Mouse (Mus musculus) MEL (cell line): ENCODE measurements around the gene Htr5b. TPM values are rescaled to one million over a fixed set of nuclear protein-coding genes. Genes with fewer than 3 reads are reported as not detected.

Experiments
- DNase-seq: peaks from one replicate; pipeline ENCODE4 v3.0.0; 2011; ENCODE audit warnings: low read depth, low spot score
- H3K27ac ChIP-seq: 2 replicates; pipeline ENCODE4 v1.5.1; 2012; ENCODE audit warnings: low read depth, mild to moderate bottlenecking, control low read depth, low read length, moderate library complexity; ENCODE audit not compliant: control insufficient read depth
- H3K27me3 ChIP-seq, 2 experiments: fragments of 150-350 bp in 1 of 2; sonication (generic) in 1 of 2; 2 replicates each; pipeline ENCODE4 v1.6.1; 2012; ENCODE audit warnings: low read length in 2 of 2, mild to moderate bottlenecking in 2 of 2, improper control_type of control experiment in 1 of 2, moderate library complexity in 1 of 2; ENCODE audit not compliant: insufficient read depth in 2 of 2, control insufficient read depth in 1 of 2
- H3K36me3 ChIP-seq, 2 experiments: 2 replicates each; pipeline ENCODE4 v1.6.1; 2012 to 2014; ENCODE audit warnings: low read length in 2 of 2, improper control_type of control experiment in 1 of 2, inconsistent platforms in 1 of 2, mild to moderate bottlenecking in 1 of 2; ENCODE audit not compliant: insufficient read depth in 2 of 2, control insufficient read depth in 1 of 2
- H3K4me1 ChIP-seq, 2 experiments: fragments of 150-350 bp in 1 of 2; sonication (generic) in 1 of 2; 2 replicates each; pipeline ENCODE4 v1.6.1; 2012; ENCODE audit warnings: low read length in 2 of 2, improper control_type of control experiment in 1 of 2, mild to moderate bottlenecking in 1 of 2; ENCODE audit not compliant: insufficient read depth in 2 of 2, control insufficient read depth in 1 of 2
- H3K4me3 ChIP-seq, 2 experiments: fragments of 150-350 bp in 1 of 2; sonication (generic) in 1 of 2; 2 replicates each; pipeline ENCODE4 v1.5.1; 2012; ENCODE audit warnings: low read depth in 2 of 2, low read length in 2 of 2, mild to moderate bottlenecking in 2 of 2, moderate library complexity in 2 of 2, control low read depth in 1 of 2, improper control_type of control experiment in 1 of 2; ENCODE audit not compliant: control insufficient read depth in 1 of 2, insufficient read depth in 1 of 2
- H3K79me2 ChIP-seq: 2 replicates; pipeline ENCODE4 v1.6.1; 2012; ENCODE audit warnings: mild to moderate bottlenecking, low read length, moderate library complexity; ENCODE audit not compliant: control insufficient read depth, poor library complexity, insufficient read depth
- H3K9ac ChIP-seq: 2 replicates; pipeline ENCODE4 v1.6.1; 2012; ENCODE audit warnings: low read depth, mild to moderate bottlenecking, control low read depth, low read length, moderate library complexity; ENCODE audit not compliant: control insufficient read depth, poor library complexity, severe bottlenecking
- H3K9me3 ChIP-seq: fragments of 150-350 bp; sonication (generic); replicated peaks from 2 replicates; pipeline ENCODE4 v1.6.1; 2012; ENCODE audit warnings: mild to moderate bottlenecking, low read length, improper control_type of control experiment, moderate library complexity; ENCODE audit not compliant: insufficient read depth
- BHLHE40 ChIP-seq: IDR thresholded peaks from 2 replicates; pipeline ENCODE4 v1.6.1; 2012; ENCODE audit warnings: low read depth, mild to moderate bottlenecking, inconsistent platforms, low read length, improper control_type of control experiment, borderline replicate concordance
- CHD1 ChIP-seq: IDR thresholded peaks from 2 replicates; pipeline ENCODE4 v1.6.1; 2012; ENCODE audit warnings: low read depth, mild to moderate bottlenecking, inconsistent platforms, low read length, improper control_type of control experiment
- CHD2 ChIP-seq: IDR thresholded peaks from 2 replicates; pipeline ENCODE4 v1.6.1; 2011; ENCODE audit warnings: low read length, improper control_type of control experiment
- CTCF ChIP-seq, 3 experiments: IDR thresholded peaks in 2 of 3; conservative IDR thresholded peaks in 1 of 3; 2 replicates each; pipeline ENCODE4 v1.5.1; 2011 to 2012; ENCODE audit warnings: low read length in 3 of 3, low read depth in 2 of 3, mild to moderate bottlenecking in 2 of 3, improper control_type of control experiment in 1 of 3, inconsistent platforms in 1 of 3, mixed read lengths in 1 of 3, moderate library complexity in 1 of 3; ENCODE audit not compliant: control insufficient read depth in 1 of 3, insufficient read depth in 1 of 3, poor library complexity in 1 of 3, severe bottlenecking in 1 of 3
- E2F4 ChIP-seq: IDR thresholded peaks from 2 replicates; pipeline ENCODE4 v1.6.1; 2011; ENCODE audit warnings: low read depth, low read length, improper control_type of control experiment, borderline replicate concordance
- ELF1 ChIP-seq: IDR thresholded peaks from 2 replicates; pipeline ENCODE4 v1.6.1; 2014; ENCODE audit warnings: low read depth, mild to moderate bottlenecking, inconsistent platforms, low read length, improper control_type of control experiment, moderate library complexity
- EP300 ChIP-seq, 2 experiments: IDR thresholded peaks; 2 replicates each; pipeline ENCODE4 v1.6.1; 2011; ENCODE audit warnings: improper control_type of control experiment in 2 of 2, low read length in 2 of 2, low read depth in 1 of 2, mild to moderate bottlenecking in 1 of 2
- ETS1 ChIP-seq: IDR thresholded peaks from 2 replicates; pipeline ENCODE4 v1.6.1; 2012; ENCODE audit warnings: low read depth, mild to moderate bottlenecking, inconsistent platforms, low read length, improper control_type of control experiment, moderate library complexity
- GABPA ChIP-seq: IDR thresholded peaks from 2 replicates; pipeline ENCODE4 v1.6.1; 2012; ENCODE audit warnings: low read depth, mild to moderate bottlenecking, inconsistent platforms, low read length, improper control_type of control experiment, moderate library complexity
- GATA1 ChIP-seq: IDR thresholded peaks from 2 replicates; pipeline ENCODE4 v1.6.1; 2011; ENCODE audit warnings: low read depth, low read length, improper control_type of control experiment
- HCFC1 ChIP-seq: IDR thresholded peaks from 2 replicates; pipeline ENCODE4 v1.6.1; 2012; ENCODE audit warnings: low read depth, mild to moderate bottlenecking, inconsistent platforms, low read length, improper control_type of control experiment, moderate library complexity
- JUND ChIP-seq: IDR thresholded peaks from 2 replicates; pipeline ENCODE4 v1.6.1; 2011; ENCODE audit warnings: low read depth, mild to moderate bottlenecking, improper control_type of control experiment, low read length
- KAT2A ChIP-seq: conservative IDR thresholded peaks from 2 replicates; pipeline ENCODE4 v1.6.1; 2012; ENCODE audit warnings: low read depth, low read length, improper control_type of control experiment, inconsistent platforms
- MAFK ChIP-seq: IDR thresholded peaks from 2 replicates; pipeline ENCODE4 v1.6.1; 2011; ENCODE audit warnings: low read depth, mild to moderate bottlenecking, low read length, improper control_type of control experiment, borderline replicate concordance
- MAX ChIP-seq: IDR thresholded peaks from 2 replicates; pipeline ENCODE4 v1.6.1; 2011; ENCODE audit warnings: low read length, improper control_type of control experiment
- MXI1 ChIP-seq: IDR thresholded peaks from 2 replicates; pipeline ENCODE4 v1.6.1; 2011; ENCODE audit warnings: mild to moderate bottlenecking, low read depth, low read length, improper control_type of control experiment
- MYB ChIP-seq: IDR thresholded peaks from 2 replicates; pipeline ENCODE4 v1.6.1; 2011; ENCODE audit warnings: mild to moderate bottlenecking, low read depth, low read length, improper control_type of control experiment
- MYC ChIP-seq: IDR thresholded peaks from 2 replicates; pipeline ENCODE4 v1.6.1; 2011; ENCODE audit warnings: low read depth, mild to moderate bottlenecking, low read length, improper control_type of control experiment, moderate library complexity
- NELFE ChIP-seq: IDR thresholded peaks from 2 replicates; pipeline ENCODE4 v1.6.1; 2011; ENCODE audit warnings: low read depth, low read length, improper control_type of control experiment
- NRF1 ChIP-seq: IDR thresholded peaks from 2 replicates; pipeline ENCODE4 v1.6.1; 2014; ENCODE audit warnings: low read depth, mild to moderate bottlenecking, inconsistent platforms, low read length, improper control_type of control experiment, moderate library complexity; ENCODE audit not compliant: poor library complexity, insufficient read depth, severe bottlenecking
- POLR2A ChIP-seq, 2 experiments: IDR thresholded peaks; 2 replicates each; pipeline ENCODE4 v1.6.1; 2011 to 2012; ENCODE audit warnings: low read length in 2 of 2, mild to moderate bottlenecking in 2 of 2, control low read depth in 1 of 2, improper control_type of control experiment in 1 of 2, low read depth in 1 of 2, moderate library complexity in 1 of 2; ENCODE audit not compliant: control insufficient read depth in 1 of 2, insufficient read depth in 1 of 2, poor library complexity in 1 of 2
- POLR2AphosphoS2 ChIP-seq: IDR thresholded peaks from 2 replicates; pipeline ENCODE4 v1.6.1; 2011; ENCODE audit warnings: low read length, improper control_type of control experiment
- POLR2AphosphoS5 ChIP-seq: IDR thresholded peaks from 2 replicates; pipeline ENCODE4 v1.6.1; 2012; ENCODE audit warnings: low read depth, borderline replicate concordance, mild to moderate bottlenecking, inconsistent platforms, low read length, moderate library complexity, mixed read lengths
- RAD21 ChIP-seq: IDR thresholded peaks from 2 replicates; pipeline ENCODE4 v1.6.1; 2011; ENCODE audit warnings: mild to moderate bottlenecking, low read depth, low read length, improper control_type of control experiment
- RCOR1 ChIP-seq: IDR thresholded peaks from 2 replicates; pipeline ENCODE4 v1.6.1; 2012; ENCODE audit warnings: low read depth, mild to moderate bottlenecking, inconsistent platforms, low read length, improper control_type of control experiment
- SIN3A ChIP-seq: IDR thresholded peaks from 2 replicates; pipeline ENCODE4 v1.6.1; 2012; ENCODE audit warnings: low read length, improper control_type of control experiment, inconsistent platforms
- SMC3 ChIP-seq: IDR thresholded peaks from 2 replicates; pipeline ENCODE4 v1.6.1; 2011; ENCODE audit warnings: low read depth, low read length, improper control_type of control experiment
- TAL1 ChIP-seq: IDR thresholded peaks from 2 replicates; pipeline ENCODE4 v1.6.1; 2012; ENCODE audit warnings: mild to moderate bottlenecking, inconsistent platforms, low read length, moderate library complexity, mixed read lengths
- TBP ChIP-seq: IDR thresholded peaks from 2 replicates; pipeline ENCODE4 v1.8.0; 2011; ENCODE audit warnings: low read depth, low read length, improper control_type of control experiment
- TCF12 ChIP-seq: IDR thresholded peaks from 2 replicates; pipeline ENCODE4 v1.6.1; 2014; ENCODE audit warnings: low read depth, mild to moderate bottlenecking, inconsistent platforms, low read length, improper control_type of control experiment, moderate library complexity
- UBTF ChIP-seq: IDR thresholded peaks from 2 replicates; pipeline ENCODE4 v1.6.1; 2012; ENCODE audit warnings: low read depth, mild to moderate bottlenecking, inconsistent platforms, low read length, improper control_type of control experiment, moderate library complexity, borderline replicate concordance; ENCODE audit not compliant: insufficient read depth
- USF1 ChIP-seq: IDR thresholded peaks from 2 replicates; pipeline ENCODE4 v1.6.1; 2014; ENCODE audit warnings: low read depth, mild to moderate bottlenecking, inconsistent platforms, low read length, improper control_type of control experiment, moderate library complexity
- USF2 ChIP-seq, 2 experiments: IDR thresholded peaks; 2 replicates each; pipeline ENCODE4 v1.6.1; 2011 to 2012; ENCODE audit warnings: improper control_type of control experiment in 2 of 2, low read length in 2 of 2, borderline replicate concordance in 1 of 2, inconsistent platforms in 1 of 2, low read depth in 1 of 2, mild to moderate bottlenecking in 1 of 2; ENCODE audit not compliant: insufficient read depth in 1 of 2
- ZC3H11A ChIP-seq: IDR thresholded peaks from 2 replicates; pipeline ENCODE4 v1.6.1; 2012; ENCODE audit warnings: low read depth, mild to moderate bottlenecking, inconsistent platforms, low read length, improper control_type of control experiment
- ZKSCAN1 ChIP-seq: IDR thresholded peaks from 2 replicates; pipeline ENCODE4 v1.6.1; 2012; ENCODE audit warnings: low read depth, mild to moderate bottlenecking, inconsistent platforms, low read length, improper control_type of control experiment, moderate library complexity
- ZMIZ1 ChIP-seq: IDR thresholded peaks from 2 replicates; pipeline ENCODE4 v1.6.1; 2012; ENCODE audit warnings: low read depth, mild to moderate bottlenecking, inconsistent platforms, low read length, improper control_type of control experiment, moderate library complexity
- ZNF384 ChIP-seq: IDR thresholded peaks from 2 replicates; pipeline ENCODE4 v1.6.1; 2012; ENCODE audit warnings: low read depth, mild to moderate bottlenecking, inconsistent platforms, low read length, improper control_type of control experiment
- polyA plus RNA-seq, 2 experiments: library from polyadenylated mRNA; stranded (reverse) in 1 of 2; unstranded in 1 of 2; fragments of >175 nt in 1 of 2; fragments of >200 nt in 1 of 2; gene quantifications; 2 replicates each; pipeline versions ENCODE4 v1.2.1 to v1.2.4; 2012; ENCODE audit warnings: low replicate concordance in 2 of 2, low read depth in 1 of 2; ENCODE audit not compliant: insufficient read length in 2 of 2, insufficient read depth in 1 of 2, missing spikeins in 1 of 2
- total RNA-seq: library from RNA; depleted of rRNA; stranded (reverse); fragments of 300-350 nt; gene quantifications from 2 replicates; pipeline ENCODE4 v1.2.3, GENCODE M21; 2012

Gene Htr5b
- total and polyA plus RNA-seq, 3 experiments = not detected

- Histone ChIP-seq H3K9ac (no peak overlapping the region), H3K27ac (peak overlapping the region; percentile 50; the same call in 1 of the 2 replicates), H3K9me3 (no peaks in the 10 kb centered on the region), H3K27me3 (no peaks in the 10 kb centered on the region), H3K79me2 (no peaks in the 10 kb centered on the region), H3K4me3 (no peak overlapping the region), H3K4me1 (peaks cover 12 to 17% of the 10 kb centered on the region in 2 experiments), H3K36me3 (peaks cover 7 to 12% of the 10 kb centered on the region in 2 experiments)
- DNase-seq = peak; percentile 86
- TF ChIP-seq ELF1 = peak; percentile 48; the same call in 1 of the 2 replicates
- no peak for TF ChIP-seq ZC3H11A
- no peak for TF ChIP-seq E2F4
- TF ChIP-seq MXI1 = peak; percentile 58; the same call in 1 of the 2 replicates
- peak; percentile 24; the same call in 1 of the 2 replicates for TF ChIP-seq RCOR1
- no peak for TF ChIP-seq CHD2
- no peak for TF ChIP-seq POLR2AphosphoS5
- TF ChIP-seq POLR2AphosphoS2 = no peak
- no peak for TF ChIP-seq JUND
- no peak for TF ChIP-seq ZMIZ1
- TF ChIP-seq MYB = peak; percentile 81
- TF ChIP-seq UBTF = no peak
- no peak for TF ChIP-seq CHD1
- TF ChIP-seq GABPA = no peak
- TF ChIP-seq MAX = peak; percentile 51
- TF ChIP-seq TCF12 = peak; percentile 83
- peak; percentile 93 for TF ChIP-seq ETS1
- no peak for TF ChIP-seq USF2 (IDR thresholded peaks at IDR 0.05; ENCODE audit: borderline replicate concordance in 1 of 2, insufficient read depth in 1 of 2, low read depth in 1 of 2, low read length in 2 of 2)
- TF ChIP-seq USF1 = no peak
- peak; percentile 83 for TF ChIP-seq SIN3A
- no peak for TF ChIP-seq BHLHE40
- no peak for TF ChIP-seq NELFE
- TF ChIP-seq ZKSCAN1 = no peak
- TF ChIP-seq TAL1 = peak; percentile 16; the same call in 1 of the 2 replicates
- peak in 1 of 2 experiments; percentile 21; a peak in 1 of 4 replicates for TF ChIP-seq POLR2A (IDR thresholded peaks at IDR 0.05; ENCODE audit: control insufficient read depth in 1 of 2, insufficient read depth in 1 of 2, low read depth in 1 of 2, low read length in 2 of 2, poor library complexity in 1 of 2)
- TF ChIP-seq MAFK = no peak
- no peak for TF ChIP-seq MYC
- peak; percentile 13; the same call in 1 of the 2 replicates for TF ChIP-seq GATA1
- TF ChIP-seq NRF1 = no peak
- TF ChIP-seq ZNF384 = no peak
- no peak for TF ChIP-seq RAD21
- no peak for TF ChIP-seq HCFC1
- TF ChIP-seq TBP = 0 out of 2 replicates have a peak, but pooled peaks have one; percentile 40
- TF ChIP-seq KAT2A = no peak
- no peak for TF ChIP-seq SMC3
- TF ChIP-seq EP300 (IDR thresholded peaks at IDR 0.05; ENCODE audit: low read depth in 1 of 2, low read length in 2 of 2) = peak; percentile 83 to 89
- TF ChIP-seq CTCF (IDR thresholded peaks at IDR 0.05 in 2 of 3, conservative IDR thresholded peaks at IDR 0.05 in 1 of 3; ENCODE audit: control insufficient read depth in 1 of 3, insufficient read depth in 1 of 3, low read depth in 2 of 3, low read length in 3 of 3, poor library complexity in 1 of 3, severe bottlenecking in 1 of 3) = no peak
Observed at GRCm38 (mm10) chr1:121478284-121478980, 49.8 kb downstream of the Htr5b start.
